Comparison of ENCODE assay signal across 8 mouse cellular contexts in genomic region chr1:86363671-86364070, GRCm38 (mm10). TPM values are rescaled to one million over a fixed set of nuclear protein-coding genes. Genes with fewer than 3 reads are reported as not detected.
DNase-seq lines count a peak whose midpoint lies in the region; ATAC-seq and TF ChIP-seq lines count a peak whose summit lies in the region.

No protein-coding gene starts in this region.

- peak; percentile 22; the same call in 1 of the 2 replicates for TF ChIP-seq CTCF in cerebellum, adult 2 months (IDR thresholded peaks at IDR 0.05; ENCODE audit: borderline replicate concordance, insufficient read depth, low read depth, low read length)
- TF ChIP-seq CTCF in lung, embryonic 14.5 days (IDR thresholded peaks at IDR 0.05; ENCODE audit: low read depth): peak; percentile 65
- TF ChIP-seq CTCF in brain, embryonic 14.5 days (IDR thresholded peaks at IDR 0.05; ENCODE audit: borderline replicate concordance, extremely low read depth, insufficient read depth, insufficient read length): peak; percentile 37; the same call in 1 of the 2 replicates

- peaks cover 3% of the 10 kb centered on the region; the same call in 1 of the 2 replicates for H3K4me1 ChIP-seq in cerebellum, adult 2 months (ENCODE audit: control insufficient read depth, insufficient read depth, low read length)
- H3K4me1 ChIP-seq in lung, embryonic 14.5 days (ENCODE audit: insufficient read depth): no peaks in the 10 kb centered on the region

- H3K4me2 ChIP-seq in lung, embryonic 14.5 days: no peak overlapping the region

- 20% methylated on average over 6 of the region's 6 CpGs for WGBS in cerebellum, adult 2 months
- WGBS in lung, embryonic 14.5 days: 12% methylated on average over 6 of the region's 6 CpGs

- H3K9me3 ChIP-seq in lung, embryonic 14.5 days (ENCODE audit: low read depth, low read length): no peaks in the 10 kb centered on the region

- no peaks in the 10 kb centered on the region for H3K36me3 ChIP-seq in lung, embryonic 14.5 days (ENCODE audit: insufficient read depth)

- DNase-seq in cerebellum, adult 2 months: no peak
- peak; percentile 63 for DNase-seq in lung, embryonic 14.5 days
- DNase-seq in lung, postnatal 14 days: no peak
- peak; percentile 40 for DNase-seq in brain, embryonic 14.5 days (ENCODE audit: low read depth)
- peak; percentile 50 for DNase-seq in mesoderm, embryonic 11.5 days (ENCODE audit: low read depth, low spot score)
- no peak for DNase-seq in adrenal gland, postnatal 36 days

- TF ChIP-seq POLR2A in cerebellum, adult 2 months (IDR thresholded peaks at IDR 0.05; ENCODE audit: borderline replicate concordance, insufficient read depth, low read length): no peak
- TF ChIP-seq POLR2A in brain, embryonic 14.5 days (IDR thresholded peaks at IDR 0.05; ENCODE audit: borderline replicate concordance, extremely low read depth, insufficient read depth, insufficient read length, poor library complexity, severe bottlenecking): no peak

- ATAC-seq in cerebellum, adult (ENCODE audit: insufficient number of reproducible peaks, low FRiP score, low TSS enrichment): no peak
- ATAC-seq in lung, embryonic 14.5 days (ENCODE audit: insufficient read depth): no peak
- no peak for ATAC-seq in granulocyte monocyte progenitor cell, adult 5-6 weeks (replicated peaks; ENCODE audit: poor library complexity, severe bottlenecking)

- H3K27me3 ChIP-seq in cerebellum, adult 2 months (ENCODE audit: control insufficient read depth, insufficient read depth, low read length): no peaks in the 10 kb centered on the region
- no peaks in the 10 kb centered on the region for H3K27me3 ChIP-seq in lung, embryonic 14.5 days (ENCODE audit: insufficient read depth, low read length)

- H3K9ac ChIP-seq in lung, embryonic 14.5 days: no peak overlapping the region

- no peak overlapping the region for H3K27ac ChIP-seq in cerebellum, adult 2 months (ENCODE audit: insufficient read depth, low read length)
- no peak overlapping the region for H3K27ac ChIP-seq in lung, embryonic 14.5 days (ENCODE audit: low read depth)

- no peak overlapping the region for H3K4me3 ChIP-seq in cerebellum, adult 2 months (replicated peaks; ENCODE audit: insufficient read depth, low read depth, low read length)
- H3K4me3 ChIP-seq in lung, embryonic 14.5 days (ENCODE audit: low read depth, low read length): no peak overlapping the region

RNA-seq across cellular contexts. Expression of gene Ncl, which starts 4.5 kb away (rescaled TPM):
- polyA plus RNA-seq in cerebellum, adult 2 months (2012; rRNA removed): 105 and 134 TPM in 2 replicates
- polyA plus RNA-seq in lung, embryonic 14.5 days (2014; fragmentation: Nextera tagmentation; extraction: Ambion mirVana): 391 and 408 TPM in 2 replicates
- 42.5 and 135 TPM in 2 replicates for polyA plus RNA-seq in brain, embryonic 14.5 days (2012; rRNA removed)
- total RNA-seq in granulocyte monocyte progenitor cell, adult 5-6 weeks (2014; fragmentation: Nextera tagmentation): 715 and 728 TPM in 2 replicates
- total RNA-seq in granulocyte monocyte progenitor cell, adult 5-6 weeks (2017): 917 and 958 TPM in 2 replicates
- 100 to 1,000 TPM; 222 to 234 TPM for total RNA-seq in adrenal gland, postnatal 36 days (2021)

Comparison
In these comparisons a context has a peak if more than half of its experiments do, and no peak if none do; other contexts are left out.
1. DNase-seq: peak in lung, embryonic 14.5 days (single experiment), brain, embryonic 14.5 days (single experiment) and mesoderm, embryonic 11.5 days (single experiment); none in cerebellum, adult 2 months (0 of 2), lung, postnatal 14 days (single experiment) and adrenal gland, postnatal 36 days (0 of 2).
2. Peak in every context shown above with its lines, with median percentiles within 50 percentile points of each other: CTCF ChIP-seq.